17 mouse cellular contexts compared by ENCODE assay signal in genomic region chr2:151434203-151434602, GRCm38 (mm10). TPM values are rescaled to one million over a fixed set of nuclear protein-coding genes. Genes with fewer than 3 reads are reported as not detected.
DNase-seq lines count a peak whose midpoint lies in the region; ATAC-seq and TF ChIP-seq lines count a peak whose summit lies in the region.
"Not testable (repeated sequence)": the region's sequence is repeated elsewhere in the genome, so short reads cannot be mapped to it uniquely, and the experiment has no call there.
"Had no signal": no experiment of that assay in that cellular context is flagged by ENCODE, and none has a peak within 500 bp of the region (broad histone marks: within the 10 kb centered on the region; RNA-seq: fewer than 3 reads in every experiment).

No protein-coding gene starts in this region.

- H3K27me3 ChIP-seq in kidney, adult 2 months (replicated peaks; ENCODE audit: control insufficient read depth, insufficient read depth, low read length); stomach, postnatal 0 days (ENCODE audit: control insufficient read depth, insufficient read depth, low read length): not testable (repeated sequence)

- H3K27ac ChIP-seq in kidney, adult 2 months (ENCODE audit: insufficient read depth, low read depth, low read length); stomach, postnatal 0 days (replicated peaks): not testable (repeated sequence)

- not testable (repeated sequence) for H3K36me3 ChIP-seq in kidney, adult 2 months (ENCODE audit: control insufficient read depth, insufficient read depth, low read length); stomach, postnatal 0 days (ENCODE audit: control insufficient read depth, insufficient read depth, low read length)

- not testable (repeated sequence) for H3K4me2 ChIP-seq in stomach, postnatal 0 days (replicated peaks; ENCODE audit: low read depth)

- not testable (repeated sequence) for TF ChIP-seq EP300 in stomach, postnatal 0 days (optimal IDR thresholded peaks at IDR 0.05)

- not testable (repeated sequence) for H3K9me3 ChIP-seq in stomach, postnatal 0 days (ENCODE audit: control insufficient read depth, low read length)

- DNase-seq in ES-CJ7 (ENCODE audit: low read depth, low spot score) = peak; percentile 27
- DNase-seq in adrenal gland, postnatal 14 days = peak; percentile 11
- DNase-seq in embryo, embryonic 11 days = peak; percentile 2
- peak; percentile 8 for DNase-seq in kidney, adult 2 months
- peak; percentile 1 to 6 for DNase-seq in left cerebral cortex, postnatal 14 days (ENCODE audit: low spot score in 2 of 2)
- DNase-seq in mesoderm, embryonic 11.5 days (ENCODE audit: low read depth, low spot score) = peak; percentile 5
- DNase-seq in stomach, postnatal 0 days (ENCODE audit: low spot score) = not testable (repeated sequence)

- not testable (repeated sequence) for H3K9ac ChIP-seq in stomach, postnatal 0 days (ENCODE audit: low read length)

- not testable (repeated sequence) for H3K4me3 ChIP-seq in kidney, adult 2 months (ENCODE audit: insufficient read depth, low read depth, low read length); stomach, postnatal 0 days (ENCODE audit: low read depth, low read length)

- H3K4me1 ChIP-seq in kidney, adult 2 months (ENCODE audit: control insufficient read depth, insufficient read depth, low read length); stomach, postnatal 0 days (replicated peaks; ENCODE audit: control insufficient read depth, insufficient read depth): not testable (repeated sequence)

- not testable (repeated sequence) for ATAC-seq in stomach, postnatal 0 days (ENCODE audit: low FRiP score, low TSS enrichment)

- not testable (repeated sequence) for TF ChIP-seq CTCF in kidney, adult 2 months (conservative IDR thresholded peaks at IDR 0.05; ENCODE audit: insufficient read depth, insufficient read length, low read depth, low read length)
- peak; percentile 31 for TF ChIP-seq CTCF in stomach, postnatal 0 days (IDR thresholded peaks at IDR 0.05; ENCODE audit: low read depth)

- WGBS in kidney, adult 2 months = 54% methylated on average over 4 of the region's 4 CpGs
- 57% methylated on average over 4 of the region's 4 CpGs for WGBS in stomach, postnatal 0 days

- intact Hi-C loops in left cerebral cortex, postnatal 14 days (cut with DNase I) = not testable (repeated sequence)

- not testable (repeated sequence) for TF ChIP-seq POLR2A in kidney, adult 2 months (IDR thresholded peaks at IDR 0.05; ENCODE audit: low read depth, low read length)

RNA-seq across cellular contexts. Expression of gene 4921509C19Rik, which starts 41.8 kb away (rescaled TPM):
- total RNA-seq in adrenal gland, postnatal 14 days (2021) = not detected in 2 replicates
- not detected in 2 replicates for polyA plus RNA-seq in kidney, adult 2 months (2012; rRNA removed)
- not detected for total RNA-seq in left cerebral cortex, postnatal 14 days (2021)
- not detected in 2 replicates for polyA plus RNA-seq in stomach, postnatal 0 days (2015; fragmentation: Nextera tagmentation; extraction: Ambion mirVana)
- total RNA-seq: gastrocnemius, adult 18-20 months; layer of hippocampus, postnatal 36 days had no signal
- polyA plus RNA-seq: forebrain, embryonic 14.5 days; heart, embryonic 15.5 days; hindbrain, embryonic 11.5 days; intestine, embryonic 15.5 days; large intestine, adult 2 months; limb, embryonic 11.5 days; liver, embryonic 14.5 days; midbrain, embryonic 13.5 days had no signal

RNA-seq across cellular contexts. Expression of gene Nsfl1c, which starts 59.8 kb away (rescaled TPM):
- 124 and 131 TPM in 2 replicates for total RNA-seq in adrenal gland, postnatal 14 days (2021)
- polyA plus RNA-seq in kidney, adult 2 months (2012; rRNA removed) = 77.7 and 88.1 TPM in 2 replicates
- 100 to 1,000 TPM; 138 TPM for total RNA-seq in left cerebral cortex, postnatal 14 days (2021)
- polyA plus RNA-seq in stomach, postnatal 0 days (2015; fragmentation: Nextera tagmentation; extraction: Ambion mirVana) = 118 and 120 TPM in 2 replicates
